Mouse (Mus musculus) thymus, adult 2 months (tissue): ENCODE measurements around the gene Lyg1. TPM values are rescaled to one million over a fixed set of nuclear protein-coding genes. Genes with fewer than 3 reads are reported as not detected.

ENCODE experiments used
- DNase-seq: peaks from one replicate; pipeline ENCODE4 v3.0.0; 2021
- H3K27ac ChIP-seq: fragments of 200-500 bp; 2 replicates; pipeline ENCODE4 v1.5.1; 2012; ENCODE audit warnings: low read length, control low read depth; ENCODE audit not compliant: control insufficient read depth, insufficient read depth
- H3K27me3 ChIP-seq: fragments of 200-500 bp; 2 replicates; pipeline ENCODE4 v1.6.1; 2012; ENCODE audit warnings: mild to moderate bottlenecking, low read length, moderate library complexity, mixed read lengths; ENCODE audit not compliant: control insufficient read depth, insufficient read depth
- H3K36me3 ChIP-seq: fragments of 200-500 bp; 2 replicates; pipeline ENCODE4 v1.6.1; 2012; ENCODE audit warnings: mild to moderate bottlenecking, low read length, moderate library complexity; ENCODE audit not compliant: control insufficient read depth, insufficient read depth
- H3K4me1 ChIP-seq: fragments of 200-500 bp; replicated peaks from 2 replicates; pipeline ENCODE4 v1.6.1; 2012; ENCODE audit warnings: low read length; ENCODE audit not compliant: control insufficient read depth, insufficient read depth
- H3K4me3 ChIP-seq: fragments of 200-500 bp; 2 replicates; pipeline ENCODE4 v1.5.1; 2012; ENCODE audit warnings: mild to moderate bottlenecking, low read length, control low read depth, moderate library complexity; ENCODE audit not compliant: control insufficient read depth, insufficient read depth
- CTCF ChIP-seq: fragments of 200-500 bp; IDR thresholded peaks from 2 replicates; pipeline ENCODE4 v1.5.1; 2012; ENCODE audit warnings: mild to moderate bottlenecking, control low read depth, low read length, moderate library complexity, borderline replicate concordance; ENCODE audit not compliant: control insufficient read depth, poor library complexity, insufficient read depth; ENCODE audit errors: extremely low read depth
- POLR2A ChIP-seq: fragments of 200-500 bp; IDR thresholded peaks from 2 replicates; pipeline ENCODE4 v1.6.1; 2012; ENCODE audit warnings: mild to moderate bottlenecking, low read length, control low read depth, moderate library complexity; ENCODE audit not compliant: control insufficient read depth, poor library complexity, insufficient read depth; ENCODE audit errors: extremely low read depth
- WGBS: fragments of 180-500 bp; shearing (Covaris S2); methylation state at CpG from one replicate; pipeline ENCODE4 v1.1.7; 2018; 5-methylcytosine and 5-hydroxymethylcytosine counted together
- polyA plus RNA-seq: library from polyadenylated mRNA; depleted of rRNA; stranded (reverse); fragments of >200 nt; gene quantifications from 2 replicates; pipeline ENCODE4 v1.2.3, GENCODE M21; 2012

Gene Lyg1
- polyA plus RNA-seq, 1 experiment = not detected

GRCm38 (mm10) chr1:37956690-37957431, 698 bp downstream of the Lyg1 start:
- Histone ChIP-seq H3K27me3 (no peaks in the 10 kb centered on the region), H3K4me1 (no peaks in the 10 kb centered on the region), H3K36me3 (no peaks in the 10 kb centered on the region), H3K27ac (no peak overlapping the region), H3K4me3 (no peak overlapping the region)
- 5% methylated on average over 3 of the region's 3 CpGs for WGBS
- no peak for DNase-seq
- TF ChIP-seq POLR2A = no peak
- TF ChIP-seq CTCF = no peak

GRCm38 (mm10) chr1:37955251-37955650, 2.3 kb downstream of the Lyg1 start:
- H3K36me3 ChIP-seq = no peaks in the 10 kb centered on the region
- H3K4me3 ChIP-seq = no peak overlapping the region
- no peaks in the 10 kb centered on the region for H3K4me1 ChIP-seq
- 98% methylated on average over 2 of the region's 2 CpGs for WGBS
- H3K27ac ChIP-seq = no peak overlapping the region
- no peak for DNase-seq
- no peak for TF ChIP-seq POLR2A
- no peak for TF ChIP-seq CTCF
- H3K27me3 ChIP-seq = no peaks in the 10 kb centered on the region

- Histone ChIP-seq H3K4me3 (no peak overlapping the region), H3K27ac (no peak overlapping the region), H3K4me1 (no peaks in the 10 kb centered on the region), H3K27me3 (no peaks in the 10 kb centered on the region), H3K36me3 (no peaks in the 10 kb centered on the region)
- 96% methylated on average over 7 of the region's 7 CpGs for WGBS
- TF ChIP-seq CTCF = no peak
- TF ChIP-seq POLR2A = no peak
- DNase-seq = no peak
These were observed 2.8 kb downstream of the Lyg1 start for GRCm38 (mm10) chr1:37954786-37955185.

- WGBS = 74% methylated on average over 2 of the region's 2 CpGs
These were observed 8.7 kb downstream of the Lyg1 start for GRCm38 (mm10) chr1:37948906-37949305.

GRCm38 (mm10) chr1:37931806-37932205, 25.8 kb downstream of the Lyg1 start:
- no peaks in the 10 kb centered on the region for H3K27me3 ChIP-seq
- H3K36me3 ChIP-seq = no peaks in the 10 kb centered on the region
- 16% methylated on average over 3 of the region's 3 CpGs for WGBS
- TF ChIP-seq CTCF (no peak), POLR2A (no peak)
- DNase-seq = no peak
- no peak overlapping the region for H3K27ac ChIP-seq
- no peaks in the 10 kb centered on the region for H3K4me1 ChIP-seq
- H3K4me3 ChIP-seq = no peak overlapping the region

More at GRCm38 (mm10) chr1:37948906-37949305, 8.7 kb downstream of the Lyg1 start:
- Histone ChIP-seq H3K4me1 (no peaks in the 10 kb centered on the region), H3K4me3 (no peak overlapping the region), H3K36me3 (no peaks in the 10 kb centered on the region), H3K27ac (no peak overlapping the region), H3K27me3 (no peaks in the 10 kb centered on the region)
- TF ChIP-seq CTCF (no peak), POLR2A (no peak)
- DNase-seq = no peak

GRCm38 (mm10) chr1:37925971-37926370, 31.6 kb downstream of the Lyg1 start:
- Histone ChIP-seq H3K27ac (no peak overlapping the region), H3K27me3 (no peaks in the 10 kb centered on the region), H3K36me3 (no peaks in the 10 kb centered on the region), H3K4me3 (no peak overlapping the region), H3K4me1 (no peaks in the 10 kb centered on the region)
- 87% methylated on average over 8 of the region's 8 CpGs for WGBS
- TF ChIP-seq POLR2A (no peak), CTCF (no peak)
- no peak for DNase-seq
